Mouse (Mus musculus) kidney, embryonic 14.5 days (tissue): ENCODE measurements around the gene Pparg. TPM values are rescaled to one million over a fixed set of nuclear protein-coding genes. Genes with fewer than 3 reads are reported as not detected.

Experiments
- ATAC-seq: fragments of 200-750 bp; cut with Nextera tagmentation; 2 replicates; pipeline ENCODE4 v1.8.0; 2017; ENCODE audit warnings: moderate number of reproducible peaks, mild to moderate bottlenecking, moderate TSS enrichment, moderate library complexity; ENCODE audit not compliant: low FRiP score, low TSS enrichment
- H3K27ac ChIP-seq: fragments of 300-500 bp; sonication (generic); 2 replicates; pipeline ENCODE4 v1.5.1; 2014; ENCODE audit warnings: low read depth, mild to moderate bottlenecking, low read length, moderate library complexity, mixed read lengths
- H3K27me3 ChIP-seq: fragments of 300-500 bp; sonication (generic); 2 replicates; pipeline ENCODE4 v1.6.1; 2014; ENCODE audit warnings: mild to moderate bottlenecking, low read length; ENCODE audit not compliant: control insufficient read depth, insufficient read depth
- H3K36me3 ChIP-seq: fragments of 300-500 bp; sonication (generic); 2 replicates; pipeline ENCODE4 v1.6.1; 2014; ENCODE audit warnings: low read length, mixed read lengths; ENCODE audit not compliant: control insufficient read depth, insufficient read depth
- H3K4me1 ChIP-seq: fragments of 300-500 bp; sonication (generic); 2 replicates; pipeline ENCODE4 v1.6.1; 2014; ENCODE audit warnings: low read length, mixed read lengths; ENCODE audit not compliant: control insufficient read depth, insufficient read depth
- H3K4me2 ChIP-seq: fragments of 300-500 bp; sonication (generic); replicated peaks from 2 replicates; pipeline ENCODE4 v1.6.1; 2014; ENCODE audit warnings: low read depth, mild to moderate bottlenecking, low read length
- H3K4me3 ChIP-seq: fragments of 300-500 bp; sonication (generic); 2 replicates; pipeline ENCODE4 v1.5.1; 2014; ENCODE audit warnings: mild to moderate bottlenecking, low read length
- H3K9ac ChIP-seq: fragments of 300-500 bp; sonication (generic); 2 replicates; pipeline ENCODE4 v1.6.1; 2014; ENCODE audit warnings: low read depth, mild to moderate bottlenecking, low read length, moderate library complexity
- H3K9me3 ChIP-seq: fragments of 300-500 bp; sonication (generic); 2 replicates; pipeline ENCODE4 v1.6.1; 2016; ENCODE audit warnings: low read length; ENCODE audit not compliant: control insufficient read depth
- WGBS: fragments of 180-500 bp; shearing (Covaris S2); extraction: QIAGEN DNeasy Blood & Tissue Kit; methylation state at CpG from one replicate; pipeline ENCODE4 v1.1.7; 2014; 5-methylcytosine and 5-hydroxymethylcytosine counted together
- polyA plus RNA-seq: library from polyadenylated mRNA; unstranded; fragments of >200 nt; fragmentation: Nextera tagmentation; extraction: Ambion mirVana; gene quantifications from 2 replicates; pipeline ENCODE4 v1.2.1, GENCODE M21; 2014

Pparg gene
- polyA plus RNA-seq, 1 experiment from 2014 or later: 4.6 TPM

- H3K9me3 ChIP-seq: no peaks in the 10 kb centered on the region
- H3K9ac ChIP-seq: no peak overlapping the region
- H3K4me2 ChIP-seq: no peak overlapping the region
- H3K4me1 ChIP-seq: no peaks in the 10 kb centered on the region
- no peak overlapping the region for H3K27ac ChIP-seq
- WGBS: 83% methylated on average over 4 of the region's 4 CpGs
- no peak for ATAC-seq
- no peak overlapping the region for H3K4me3 ChIP-seq
- no peaks in the 10 kb centered on the region for H3K27me3 ChIP-seq
- no peaks in the 10 kb centered on the region for H3K36me3 ChIP-seq
Observed at GRCm38 (mm10) chr6:115421665-115422064, 60.9 kb downstream of the Pparg start.

GRCm38 (mm10) chr6:115424433-115424832 lies 63.7 kb downstream of the Pparg start:
- Histone ChIP-seq H3K4me1 (no peaks in the 10 kb centered on the region), H3K36me3 (no peaks in the 10 kb centered on the region), H3K27me3 (no peaks in the 10 kb centered on the region), H3K4me3 (no peak overlapping the region), H3K4me2 (no peak overlapping the region), H3K9me3 (no peaks in the 10 kb centered on the region), H3K27ac (no peak overlapping the region), H3K9ac (no peak overlapping the region)
- no peak for ATAC-seq
- WGBS: 80% methylated on average over 3 of the region's 3 CpGs

GRCm38 (mm10) chr6:115432726-115433125 lies 72.0 kb downstream of the Pparg start:
- Histone ChIP-seq H3K4me2 (no peak overlapping the region), H3K27me3 (no peaks in the 10 kb centered on the region), H3K27ac (no peak overlapping the region), H3K36me3 (no peaks in the 10 kb centered on the region), H3K4me3 (no peak overlapping the region), H3K9ac (no peak overlapping the region), H3K4me1 (no peaks in the 10 kb centered on the region), H3K9me3 (no peaks in the 10 kb centered on the region)
- 69% methylated on average over 2 of the region's 2 CpGs for WGBS
- no peak for ATAC-seq

- Histone ChIP-seq H3K27ac (no peak overlapping the region), H3K9ac (no peak overlapping the region), H3K4me3 (no peak overlapping the region), H3K27me3 (no peaks in the 10 kb centered on the region), H3K9me3 (no peaks in the 10 kb centered on the region), H3K4me2 (no peak overlapping the region), H3K36me3 (no peaks in the 10 kb centered on the region), H3K4me1 (no peaks in the 10 kb centered on the region)
- no peak for ATAC-seq
- WGBS: 83% methylated on average over 1 of the region's 1 CpGs
Observed at GRCm38 (mm10) chr6:115434054-115434453, 73.3 kb downstream of the Pparg start.

DNA sequence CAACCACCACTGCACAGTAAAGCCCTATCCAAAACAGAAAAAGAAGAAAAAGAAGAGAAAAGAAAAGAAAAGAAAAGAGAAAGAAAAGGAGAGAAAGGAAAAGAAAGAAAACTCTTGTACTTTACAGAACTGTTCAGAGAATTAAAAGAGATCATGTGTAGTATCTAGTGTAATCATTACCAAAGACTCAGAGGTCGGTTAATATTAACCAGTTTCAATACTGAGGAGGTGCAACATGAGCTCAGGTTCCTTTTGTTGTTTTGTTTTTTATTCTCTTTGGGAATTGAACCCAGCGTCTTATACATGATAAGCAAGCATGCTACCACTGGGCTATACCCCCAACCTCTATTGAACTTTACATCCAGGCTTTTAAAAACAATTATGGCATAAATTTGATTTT lies 74.1 kb downstream of the Pparg start:
- no peaks in the 10 kb centered on the region for H3K36me3 ChIP-seq
- ATAC-seq: no peak
- no peaks in the 10 kb centered on the region for H3K27me3 ChIP-seq
- H3K27ac ChIP-seq: no peak overlapping the region
- H3K4me1 ChIP-seq: no peaks in the 10 kb centered on the region
- no peak overlapping the region for H3K4me3 ChIP-seq
- no peak overlapping the region for H3K9ac ChIP-seq
- no peaks in the 10 kb centered on the region for H3K9me3 ChIP-seq
- WGBS: 66% methylated on average over 2 of the region's 2 CpGs
- H3K4me2 ChIP-seq: no peak overlapping the region

GRCm38 (mm10) chr6:115440231-115441006 lies 79.7 kb downstream of the Pparg start:
- H3K4me1 ChIP-seq: no peaks in the 10 kb centered on the region
- no peak overlapping the region for H3K4me2 ChIP-seq
- H3K27me3 ChIP-seq: no peaks in the 10 kb centered on the region
- H3K9me3 ChIP-seq: no peaks in the 10 kb centered on the region
- WGBS: 58% methylated on average over 5 of the region's 5 CpGs
- ATAC-seq: no peak
- no peak overlapping the region for H3K9ac ChIP-seq
- no peaks in the 10 kb centered on the region for H3K36me3 ChIP-seq
- H3K27ac ChIP-seq: no peak overlapping the region
- H3K4me3 ChIP-seq: no peak overlapping the region

- H3K9ac ChIP-seq: no peak overlapping the region
- H3K36me3 ChIP-seq: no peaks in the 10 kb centered on the region
- H3K4me2 ChIP-seq: no peak overlapping the region
- no peak for ATAC-seq
- 82% methylated on average over 1 of the region's 1 CpGs for WGBS
- no peaks in the 10 kb centered on the region for H3K9me3 ChIP-seq
- H3K4me3 ChIP-seq: no peak overlapping the region
- H3K4me1 ChIP-seq: no peaks in the 10 kb centered on the region
- H3K27ac ChIP-seq: no peak overlapping the region
- H3K27me3 ChIP-seq: no peaks in the 10 kb centered on the region
Observed at GRCm38 (mm10) chr6:115452501-115452900, 91.8 kb downstream of the Pparg start.

- Histone ChIP-seq H3K9me3 (0 out of 2 replicates have a peak, but pooled peaks cover 3% of the 10 kb centered on the region), H3K27me3 (no peaks in the 10 kb centered on the region), H3K4me3 (no peak overlapping the region), H3K27ac (peak overlapping the region; percentile 10; the same call in 1 of the 2 replicates), H3K4me2 (no peak overlapping the region), H3K36me3 (no peaks in the 10 kb centered on the region), H3K4me1 (no peaks in the 10 kb centered on the region), H3K9ac (no peak overlapping the region)
- WGBS: 58% methylated on average over 16 of the region's 16 CpGs
- peak; percentile 64; the same call in 1 of the 2 replicates for ATAC-seq
Observed at GRCm38 (mm10) chr6:115462743-115463337, 102.1 kb downstream of the Pparg start.

DNA sequence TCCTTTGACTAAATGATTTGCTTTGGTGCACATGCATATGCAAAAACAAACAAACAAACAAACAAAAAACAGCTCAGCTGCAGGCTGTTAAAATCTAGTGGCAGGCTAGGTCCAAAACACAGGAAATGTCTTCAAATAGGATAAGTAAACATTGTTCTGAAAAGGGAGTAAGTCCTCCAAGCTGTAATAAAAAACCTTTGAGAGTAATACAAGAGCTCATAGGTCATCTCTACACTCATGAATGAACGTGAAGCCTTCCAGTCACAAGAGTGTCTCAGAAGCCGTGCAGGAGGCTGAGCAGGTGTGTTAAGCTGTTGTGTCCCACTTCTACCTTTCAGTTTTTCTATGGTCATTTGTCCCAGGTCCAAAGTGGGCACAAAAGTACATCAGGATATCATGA lies 102.6 kb downstream of the Pparg start:
- Histone ChIP-seq H3K4me2 (no peak overlapping the region), H3K9ac (no peak overlapping the region), H3K27ac (peak overlapping the region; percentile 10; the same call in 1 of the 2 replicates), H3K4me1 (no peaks in the 10 kb centered on the region), H3K9me3 (0 out of 2 replicates have a peak, but pooled peaks cover 3% of the 10 kb centered on the region), H3K36me3 (no peaks in the 10 kb centered on the region), H3K27me3 (no peaks in the 10 kb centered on the region), H3K4me3 (no peak overlapping the region)
- no peak for ATAC-seq
- WGBS: 13% methylated on average over 2 of the region's 2 CpGs
